Mouse (Mus musculus): ENCODE measurements at regions not wholly inside any gene's neighbourhood (a gene's known extent, or its start where the extent isn't known, plus 50 kb on each side); places are given as distances from the start of the nearest gene placed in this dataset.

- DNase-seq = no peak
These were observed 446.0 kb upstream of the Adam34 start for GRCm38 (mm10) chr8:44155705-44156321.

GRCm38 (mm10) chr8:44165115-44165514 lies 455.3 kb upstream of the Adam34 start:
- no peak for DNase-seq

- no peak for DNase-seq
These were observed 467.2 kb upstream of the Adam34 start for GRCm38 (mm10) chr8:44177016-44177415.

DNA sequence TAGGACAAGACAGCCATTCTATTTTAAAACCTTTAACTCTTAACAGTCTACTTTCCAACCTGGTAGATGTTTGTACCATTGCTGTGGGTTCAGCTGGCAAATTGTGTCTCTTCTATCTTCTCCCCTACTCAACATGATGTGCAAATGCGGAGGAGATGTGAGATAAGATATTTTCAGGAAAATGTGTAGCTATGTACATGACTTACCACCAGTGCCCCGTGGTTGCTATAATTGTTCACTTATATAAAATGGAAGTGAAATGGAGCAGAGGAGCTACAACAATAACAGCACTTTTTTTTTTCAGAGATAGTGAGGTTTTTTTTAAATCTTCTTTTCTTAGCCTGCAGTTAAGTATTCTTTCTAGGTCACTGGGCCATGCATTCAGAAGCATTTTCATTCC lies 492.4 kb upstream of the Adam34 start:
- no peak for DNase-seq

- no peak for DNase-seq
These were observed 496.7 kb upstream of the Adam34 start for GRCm38 (mm10) chr8:44206391-44207170.

DNA sequence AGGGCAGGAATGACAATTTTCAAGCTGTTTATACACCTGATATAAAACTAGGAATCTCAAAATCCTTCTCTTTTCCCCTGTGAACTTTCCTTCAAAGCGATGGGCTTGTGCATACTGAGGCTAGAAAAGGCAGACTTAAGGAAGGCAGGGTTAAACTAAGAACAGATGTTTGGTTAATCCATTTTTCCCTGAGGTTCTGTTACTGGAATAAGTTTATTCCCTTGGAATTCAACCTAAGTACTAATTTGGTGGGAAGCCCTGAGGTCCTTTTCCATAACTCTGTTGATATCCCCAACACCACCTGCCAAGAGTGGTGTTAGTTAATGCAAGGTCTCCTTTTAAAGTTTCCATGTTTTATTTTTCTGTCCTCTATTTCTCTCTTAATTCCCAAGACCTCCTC lies 512.5 kb upstream of the Adam34 start:
- no peak for DNase-seq

- DNase-seq = no peak
These were observed 542.5 kb upstream of the Adam34 start for GRCm38 (mm10) chr8:44252393-44252792.

- DNase-seq = no peak
These were observed 547.2 kb upstream of the Adam34 start for GRCm38 (mm10) chr8:44257051-44257450.

GRCm38 (mm10) chr8:44261039-44261438 lies 551.2 kb upstream of the Adam34 start:
- no peak for DNase-seq

DNA sequence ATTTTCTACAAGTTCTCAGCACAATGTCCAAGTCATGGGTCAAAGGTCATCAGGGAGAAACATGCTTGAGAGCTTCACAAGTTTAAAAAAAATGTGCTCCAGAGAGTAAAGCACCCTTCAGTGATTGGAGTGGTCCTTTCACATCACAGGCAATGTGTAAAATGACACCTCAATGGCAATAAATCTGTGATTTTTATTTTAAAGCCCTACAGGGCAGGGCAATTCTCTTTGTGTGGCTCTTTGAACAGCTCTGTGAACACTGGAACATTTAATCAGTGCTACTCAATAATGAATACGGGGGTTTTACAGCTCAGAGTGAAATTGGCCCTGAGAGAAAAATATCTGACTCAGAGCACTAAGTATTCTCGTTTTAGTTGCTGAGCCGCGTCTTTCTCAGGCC lies 563.5 kb upstream of the Adam34 start:
- DNase-seq = no peak

DNA sequence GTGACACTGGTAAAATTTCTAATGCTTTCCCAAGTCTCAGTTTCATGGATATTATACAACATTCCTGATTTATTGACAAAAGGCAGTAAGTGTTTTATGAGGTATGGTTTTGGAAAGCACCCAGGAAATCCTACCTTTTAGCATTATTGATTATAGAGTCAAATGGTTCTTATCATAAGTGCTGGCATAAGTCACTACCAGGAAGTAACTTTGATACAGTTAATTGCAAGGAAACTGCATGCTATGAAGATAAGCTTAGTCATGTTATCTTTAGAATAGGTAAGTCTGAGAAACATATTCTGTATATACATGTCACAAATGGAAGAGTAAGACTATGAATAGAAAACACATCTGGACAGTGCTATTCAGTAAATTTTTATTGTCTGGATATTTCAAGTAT lies 608.4 kb upstream of the Adam34 start:
- DNase-seq = no peak

GRCm38 (mm10) chr8:44334323-44334993 lies 600.8 kb upstream of the Fat1 start:
- no peak for DNase-seq

DNA sequence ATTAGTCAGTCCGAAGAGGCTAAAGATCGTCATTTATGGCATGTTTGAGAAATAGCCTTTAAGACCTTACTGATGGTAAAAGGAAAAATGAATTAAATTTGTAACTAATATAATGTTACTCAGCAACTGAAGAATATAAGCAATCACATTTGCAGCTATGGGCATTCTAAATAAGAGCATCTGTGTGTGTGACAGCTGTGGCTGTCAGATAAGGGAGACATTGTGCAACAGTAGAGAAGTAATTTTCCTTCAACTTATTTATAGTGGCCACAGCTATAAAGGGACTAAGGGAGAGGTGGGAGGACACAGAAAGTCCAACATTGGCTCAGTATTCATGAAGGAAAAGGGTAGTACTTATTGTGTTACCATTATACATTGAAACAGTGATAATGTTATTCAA lies 591.8 kb upstream of the Fat1 start:
- DNase-seq = no peak

DNA sequence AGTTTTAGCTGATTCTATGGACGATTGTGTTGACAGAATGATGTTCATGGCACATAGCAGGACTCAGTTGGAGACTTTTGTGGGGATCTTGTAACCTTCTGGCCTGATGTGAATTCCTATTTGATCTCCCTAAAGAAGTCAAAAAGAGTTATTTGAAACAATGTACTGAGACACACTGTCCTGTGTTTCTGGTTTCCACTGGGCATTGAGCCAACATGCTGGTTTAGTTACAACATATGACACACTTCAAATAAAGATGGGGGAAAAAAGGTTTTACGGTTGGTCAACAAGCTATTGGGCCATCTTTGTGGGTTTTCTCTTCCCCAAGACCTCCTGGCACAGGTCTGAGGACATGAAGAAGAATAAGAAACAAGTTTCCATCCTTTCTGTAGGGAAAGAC lies 591.3 kb upstream of the Fat1 start:
- DNase-seq = no peak

DNA sequence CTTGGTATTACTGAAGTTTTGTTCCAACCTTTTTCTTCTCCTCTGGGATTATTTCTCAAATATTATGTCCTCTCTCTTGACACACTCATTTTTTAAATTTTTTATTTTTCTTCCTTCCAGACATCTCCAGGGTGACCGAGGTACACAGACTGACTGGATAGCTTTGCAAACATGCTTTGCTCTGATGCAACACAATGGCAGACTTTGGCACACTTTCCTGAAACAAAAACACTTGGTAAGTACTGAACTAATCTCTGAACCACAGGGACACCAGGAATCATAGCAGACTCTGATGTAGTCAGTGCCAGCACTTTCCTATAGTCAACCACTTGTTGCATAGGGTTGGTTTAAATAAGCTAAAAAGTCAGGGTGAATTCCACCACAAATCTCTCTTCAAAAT lies 587.8 kb upstream of the Fat1 start:
- no peak for DNase-seq

DNA sequence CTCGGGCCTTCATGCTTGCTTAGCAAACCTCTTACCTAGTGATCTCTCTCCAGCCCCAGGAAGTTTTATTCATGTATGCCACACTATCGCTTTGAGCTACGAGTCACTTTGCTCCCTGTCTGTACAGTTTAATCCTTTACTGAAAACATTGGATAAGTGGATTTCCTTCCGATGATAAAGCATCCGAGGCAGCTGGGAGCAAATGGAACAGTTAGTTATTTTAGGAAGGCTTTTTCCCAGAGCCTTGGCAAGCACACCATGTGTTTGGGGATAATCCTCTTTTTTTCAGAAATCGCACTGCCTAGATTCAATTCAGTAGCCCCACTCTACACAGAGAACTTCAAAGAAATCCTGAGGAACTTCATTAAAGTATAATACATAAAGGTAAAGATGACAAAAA lies 561.3 kb upstream of the Fat1 start:
- DNase-seq = no peak

DNA sequence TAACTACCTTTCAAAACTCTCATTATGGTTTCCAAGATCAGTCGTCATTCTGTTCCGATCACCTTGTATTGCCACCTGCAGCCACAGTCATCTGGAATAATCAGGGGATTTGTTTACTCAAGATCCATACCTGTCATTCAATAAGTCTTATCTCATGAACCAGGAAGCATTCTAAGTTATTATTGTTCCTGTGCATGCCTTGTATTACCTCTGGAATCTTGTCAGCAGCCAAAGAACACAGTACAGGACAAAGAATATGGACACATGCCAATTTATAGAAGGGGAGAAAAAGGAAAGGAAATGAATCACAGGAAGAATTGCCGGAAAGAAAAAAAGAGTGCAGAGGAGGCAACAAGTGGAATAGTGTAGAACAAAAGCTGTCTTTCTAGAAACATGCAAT lies 557.5 kb upstream of the Fat1 start:
- DNase-seq = no peak

GRCm38 (mm10) chr8:44408462-44408861 lies 526.8 kb upstream of the Fat1 start:
- no peak for DNase-seq

DNA sequence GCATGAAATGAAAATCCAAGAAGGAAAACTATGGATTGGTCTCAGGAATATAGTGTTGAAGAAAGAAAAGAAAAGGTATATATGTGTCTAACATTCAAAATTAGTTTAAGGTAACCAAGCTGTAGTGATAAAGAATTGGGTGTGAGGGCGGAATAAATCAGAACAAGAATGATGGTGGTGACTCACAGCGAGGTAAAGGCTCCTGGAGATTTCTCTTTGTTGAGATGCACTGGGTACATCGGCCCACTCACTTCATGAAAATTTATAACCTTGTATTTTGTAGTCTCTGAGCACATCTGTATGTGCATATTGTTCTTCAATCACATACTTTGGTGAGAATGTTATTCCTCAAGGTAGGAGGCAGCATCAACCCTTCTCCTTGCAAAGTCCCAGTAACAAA lies 525.0 kb upstream of the Fat1 start:
- no peak for DNase-seq

GRCm38 (mm10) chr8:44418003-44418402 lies 517.2 kb upstream of the Fat1 start:
- no peak for DNase-seq

DNA sequence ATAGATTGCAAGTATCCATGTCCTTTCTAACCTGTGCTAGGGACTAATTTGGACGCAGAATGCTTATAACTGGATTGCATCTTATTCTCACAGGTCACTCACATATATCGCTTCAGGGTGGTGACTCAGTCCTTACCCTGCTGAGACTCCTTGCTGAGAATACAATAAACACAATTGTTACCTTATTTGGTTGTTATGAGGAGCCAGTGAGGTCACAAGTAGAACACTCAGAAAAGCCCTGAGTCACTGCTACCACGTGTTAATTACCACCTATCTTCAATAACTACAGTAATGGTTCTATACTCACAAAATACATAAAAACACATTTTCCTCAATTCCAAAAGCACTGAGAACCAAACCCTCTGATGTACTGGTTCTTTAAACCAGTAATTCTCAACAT lies 479.8 kb upstream of the Fat1 start:
- DNase-seq = no peak

DNA sequence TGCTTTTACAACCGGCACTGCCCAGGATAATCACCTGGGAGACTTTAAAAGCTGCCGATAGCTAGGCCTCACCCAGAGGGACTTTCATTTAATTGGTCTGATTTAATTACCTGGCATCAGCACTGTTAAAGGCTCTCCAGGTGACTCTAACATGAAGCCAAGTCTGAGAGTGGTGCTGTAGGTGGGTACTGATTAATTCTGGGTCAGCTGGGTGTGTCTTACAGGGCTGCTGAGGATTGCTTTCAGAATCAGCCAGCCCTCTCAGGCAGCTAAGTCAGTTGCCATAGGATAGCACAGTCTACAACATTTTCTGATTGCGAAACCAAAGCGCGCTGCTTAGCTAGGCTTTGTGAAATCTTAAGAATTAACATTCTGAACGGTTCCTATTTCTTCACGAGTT lies 478.9 kb upstream of the Fat1 start:
- DNase-seq = no peak

- DNase-seq = no peak
These were observed 468.7 kb upstream of the Fat1 start for GRCm38 (mm10) chr8:44466409-44467078.

Data from adrenal gland, postnatal 25 days (tissue).